Mouse (Mus musculus) lung, adult 10 weeks (tissue): ENCODE measurements around the gene Olfr606. TPM values are rescaled to one million over a fixed set of nuclear protein-coding genes. Genes with fewer than 3 reads are reported as not detected.

Source experiments
- polyA plus RNA-seq: library from polyadenylated mRNA; stranded (reverse); fragments of 350-450 nt; fragmentation: Illumina TruSeq; extraction: RNeasy Lipid Tissue Mini Kit (QIAGEN cat#74804); gene quantifications from one replicate; pipeline ENCODE4 v1.2.3, GENCODE M21; 2014; ENCODE audit warnings: low read depth, low replicate concordance; ENCODE audit not compliant: insufficient read depth

The Olfr606 gene
- polyA plus RNA-seq: not detected

DNA sequence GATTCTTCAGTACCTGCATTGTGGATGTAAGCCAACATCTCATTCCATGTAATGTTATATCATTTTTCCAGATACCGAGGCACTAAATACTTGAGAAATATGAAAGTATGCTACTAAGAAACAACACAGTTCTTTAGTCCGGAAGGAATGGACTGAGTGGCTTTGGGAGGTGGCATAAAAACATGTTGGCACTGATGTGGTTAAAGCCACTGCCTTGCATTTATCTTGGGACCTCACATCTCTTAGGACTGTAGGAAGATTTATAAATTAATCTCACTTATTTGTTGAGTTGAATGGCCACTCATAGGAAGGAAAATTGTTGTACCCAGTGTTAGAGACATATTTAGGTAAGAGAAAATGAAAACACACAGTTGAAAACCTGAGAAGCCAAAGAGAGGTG is at the start of gene Olfr606:
Olfr606 (plus strand) TSS at position 301 of the 400 bp plus-strand sequence.

GRCm38 (mm10) chr7:103414772-103415171 is 34.1 kb upstream of the Olfr606 start, which contains the start of gene Usp17lc:
Gene Usp17lc, plus strand, starts transcription at chr7:103415072.

DNA sequence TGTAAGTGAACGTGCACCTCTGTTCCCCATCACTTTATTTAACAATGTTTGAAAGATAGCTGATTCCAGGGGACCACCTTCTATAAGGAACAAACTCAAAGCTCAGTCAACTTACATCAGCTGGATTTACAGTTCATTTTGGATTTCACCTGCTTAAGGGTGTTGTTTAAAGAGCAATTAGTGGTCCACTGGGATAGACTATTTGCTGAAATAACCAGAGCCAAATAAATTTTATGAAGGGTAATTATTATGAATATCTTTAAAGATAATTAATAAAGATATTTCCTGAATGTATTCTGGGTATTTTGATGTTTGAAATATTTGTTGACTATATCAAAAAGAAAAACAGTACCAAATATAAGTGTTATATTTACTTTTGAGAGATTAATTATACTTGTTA is 3.5 kb upstream of the Olfr606 start, which contains the start of gene Olfr605:
Olfr605 (minus strand) TSS at position 101 of the 400 bp plus-strand sequence.

GRCm38 (mm10) chr7:103469577-103469976 is 20.7 kb downstream of the Olfr606 start, which contains the start of gene Olfr608:
Gene Olfr608, plus strand, starts transcription at chr7:103469877.

GRCm38 (mm10) chr7:103497962-103498361 is 49.1 kb downstream of the Olfr606 start, which contains the start of gene Olfr609:
Gene Olfr609, minus strand, starts transcription at chr7:103498062.

Other genes with a start within 250 kb of the Olfr606 start
- not detected for gene Olfr593, start 237.2 kb upstream of the Olfr606 start, polyA plus RNA-seq
- gene Olfr594, start 232.1 kb upstream of the Olfr606 start, polyA plus RNA-seq: not detected
- not detected for gene Usp17ld, start 196.5 kb upstream of the Olfr606 start, polyA plus RNA-seq
- not detected for gene Olfr596, start 143.4 kb upstream of the Olfr606 start, polyA plus RNA-seq
- gene Olfr597, start 132.7 kb upstream of the Olfr606 start, polyA plus RNA-seq: not detected
- gene Olfr598, start 125.5 kb upstream of the Olfr606 start, polyA plus RNA-seq: not detected
- gene Olfr599, start 113.1 kb upstream of the Olfr606 start, polyA plus RNA-seq: not detected
- gene Olfr600, start 99.4 kb upstream of the Olfr606 start, polyA plus RNA-seq: not detected
- gene Olfr601, start 86.4 kb upstream of the Olfr606 start, polyA plus RNA-seq: not detected
- not detected for gene Olfr603, start 62.9 kb upstream of the Olfr606 start, polyA plus RNA-seq
- gene Usp17lc, start 34.0 kb upstream of the Olfr606 start, polyA plus RNA-seq: not detected
- gene Olfr605, start 3.6 kb upstream of the Olfr606 start, polyA plus RNA-seq: not detected
- gene Olfr607, start 15.1 kb downstream of the Olfr606 start, polyA plus RNA-seq: not detected
- not detected for gene Olfr608, start 20.8 kb downstream of the Olfr606 start, polyA plus RNA-seq
- gene Olfr609, start 49.0 kb downstream of the Olfr606 start, polyA plus RNA-seq: not detected
- gene Olfr610, start 63.1 kb downstream of the Olfr606 start, polyA plus RNA-seq: not detected
- gene Olfr611, start 71.8 kb downstream of the Olfr606 start, polyA plus RNA-seq: not detected
- not detected for gene Olfr612, start 93.7 kb downstream of the Olfr606 start, polyA plus RNA-seq
- gene Olfr613, start 99.0 kb downstream of the Olfr606 start, polyA plus RNA-seq: not detected
- gene Olfr615, start 107.0 kb downstream of the Olfr606 start, polyA plus RNA-seq: not detected
- not detected for gene Olfr616, start 120.1 kb downstream of the Olfr606 start, polyA plus RNA-seq
- not detected for gene Olfr617, start 124.0 kb downstream of the Olfr606 start, polyA plus RNA-seq
- gene Olfr618, start 141.1 kb downstream of the Olfr606 start, polyA plus RNA-seq: not detected
- gene Olfr619, start 151.5 kb downstream of the Olfr606 start, polyA plus RNA-seq: not detected
- not detected for gene Olfr620, start 163.5 kb downstream of the Olfr606 start, polyA plus RNA-seq
- not detected for gene Olfr622, start 193.7 kb downstream of the Olfr606 start, polyA plus RNA-seq
- not detected for gene Olfr623, start 214.7 kb downstream of the Olfr606 start, polyA plus RNA-seq
- 0.04 TPM for gene Olfr624, start 222.1 kb downstream of the Olfr606 start, polyA plus RNA-seq
- gene Olfr625-ps1, start 233.7 kb downstream of the Olfr606 start, polyA plus RNA-seq: not detected